In genomic region chr7:120732906-120733305, GRCm38 (mm10) we compare ENCODE assay signal across 23 mouse cellular contexts. TPM values are rescaled to one million over a fixed set of nuclear protein-coding genes. Genes with fewer than 3 reads are reported as not detected.
A peak's percentile ranks its signal among the peaks of the same experiment; 100 is the strongest.
DNase-seq lines count a peak whose midpoint lies in the region; ATAC-seq and TF ChIP-seq lines count a peak whose summit lies in the region.
"Had no signal": no experiment of that assay in that cellular context is flagged by ENCODE, and none has a peak within 500 bp of the region (broad histone marks: within the 10 kb centered on the region; RNA-seq: fewer than 3 reads in every experiment).

No protein-coding gene starts in this region.

- no peak for DNase-seq in kidney, postnatal 36 days
- DNase-seq in lung, embryonic 14.5 days: peak; percentile 44
- no peak for DNase-seq in lung, postnatal 14 days
- no peak for DNase-seq in ovary, postnatal 10 days (ENCODE audit: low spot score)
- DNase-seq: adrenal gland, adult 2 months; B cell, adult 2 months; cerebellum, adult 11 months; cerebellum, postnatal 10 days; gastrocnemius, adult 2 months; heart, postnatal 4 days; liver, embryonic 13.5 days; right cerebral cortex, postnatal 14 days had no signal

- ATAC-seq in kidney, embryonic 16.5 days (ENCODE audit: low FRiP score, low TSS enrichment): peak; percentile 79
- ATAC-seq in lung, embryonic 14.5 days (ENCODE audit: insufficient read depth): peak; percentile 28; the same call in 1 of the 2 replicates
- peak; percentile 88 for ATAC-seq in stomach, embryonic 14.5 days (ENCODE audit: insufficient number of reproducible peaks, insufficient read depth, low FRiP score, low read depth)
- ATAC-seq: inflammation-experienced regulatory T-cells, adult 6 months; midbrain, embryonic 13.5 days had no signal

- no peak overlapping the region for H3K27ac ChIP-seq in kidney, embryonic 16.5 days (ENCODE audit: low read length)
- H3K27ac ChIP-seq in lung, embryonic 14.5 days (ENCODE audit: low read depth): no peak overlapping the region
- H3K27ac ChIP-seq in embryonic fibroblast, embryonic 13.5 days (ENCODE audit: insufficient read depth, low read length): peak overlapping the region; percentile 78
- H3K27ac ChIP-seq in stomach, embryonic 14.5 days (ENCODE audit: low read length): no peak overlapping the region
- H3K27ac ChIP-seq: embryonic facial prominence, embryonic 10.5 days; forebrain, embryonic 12.5 days; gastrocnemius, adult 2 months; hindbrain, embryonic 14.5 days; liver, embryonic 13.5 days; midbrain, embryonic 13.5 days had no signal

- no peak overlapping the region for H3K9ac ChIP-seq in kidney, embryonic 16.5 days (replicated peaks; ENCODE audit: low read length)
- H3K9ac ChIP-seq in lung, embryonic 14.5 days: no peak overlapping the region
- no peak overlapping the region for H3K9ac ChIP-seq in stomach, embryonic 14.5 days (replicated peaks; ENCODE audit: low read depth, low read length)
- H3K9ac ChIP-seq: forebrain, embryonic 12.5 days; hindbrain, embryonic 14.5 days; liver, embryonic 13.5 days; midbrain, embryonic 13.5 days had no signal

- 74% methylated on average over 7 of the region's 7 CpGs for WGBS in kidney, embryonic 16.5 days
- WGBS in lung, embryonic 14.5 days: 48% methylated on average over 7 of the region's 7 CpGs
- WGBS in stomach, embryonic 14.5 days: 34% methylated on average over 7 of the region's 7 CpGs

- no peak overlapping the region for H3K4me3 ChIP-seq in kidney, embryonic 16.5 days (ENCODE audit: low read length)
- H3K4me3 ChIP-seq in lung, embryonic 14.5 days (ENCODE audit: low read depth, low read length): no peak overlapping the region
- H3K4me3 ChIP-seq in embryonic fibroblast, embryonic 13.5 days (ENCODE audit: insufficient read depth, low read length): no peak overlapping the region
- no peak overlapping the region for H3K4me3 ChIP-seq in stomach, embryonic 14.5 days (ENCODE audit: low read depth, low read length)
- H3K4me3 ChIP-seq: embryonic facial prominence, embryonic 10.5 days; forebrain, embryonic 12.5 days; gastrocnemius, adult 2 months; liver, embryonic 13.5 days; megakaryocyte, embryonic 14.5 days; midbrain, embryonic 13.5 days had no signal

- no peak for TF ChIP-seq CTCF in lung, embryonic 14.5 days (IDR thresholded peaks at IDR 0.05; ENCODE audit: low read depth)
- TF ChIP-seq CTCF in embryonic fibroblast, embryonic 13.5 days (IDR thresholded peaks at IDR 0.05; ENCODE audit: borderline replicate concordance, insufficient read depth, low read length): no peak

- no peaks in the 10 kb centered on the region for H3K4me1 ChIP-seq in kidney, embryonic 16.5 days (ENCODE audit: insufficient read depth, low read length)
- H3K4me1 ChIP-seq in lung, embryonic 14.5 days (ENCODE audit: insufficient read depth): no peaks in the 10 kb centered on the region
- no peaks in the 10 kb centered on the region for H3K4me1 ChIP-seq in embryonic fibroblast, embryonic 13.5 days (ENCODE audit: control insufficient read depth, insufficient read depth, low read length)
- H3K4me1 ChIP-seq in stomach, embryonic 14.5 days (ENCODE audit: control insufficient read depth, insufficient read depth, low read length): 0 out of 2 replicates have a peak, but pooled peaks cover 5% of the 10 kb centered on the region
- H3K4me1 ChIP-seq: embryonic facial prominence, embryonic 10.5 days; forebrain, embryonic 12.5 days; midbrain, embryonic 13.5 days had no signal

- no peak overlapping the region for H3K4me2 ChIP-seq in kidney, embryonic 16.5 days (replicated peaks; ENCODE audit: low read depth, low read length)
- no peak overlapping the region for H3K4me2 ChIP-seq in lung, embryonic 14.5 days
- H3K4me2 ChIP-seq in stomach, embryonic 14.5 days (replicated peaks; ENCODE audit: low read depth, low read length): no peak overlapping the region
- H3K4me2 ChIP-seq: forebrain, embryonic 12.5 days; hindbrain, embryonic 14.5 days; liver, embryonic 13.5 days; midbrain, embryonic 13.5 days had no signal

- no peaks in the 10 kb centered on the region for H3K9me3 ChIP-seq in kidney, embryonic 16.5 days (ENCODE audit: low read length)
- H3K9me3 ChIP-seq in lung, embryonic 14.5 days (ENCODE audit: low read depth, low read length): no peaks in the 10 kb centered on the region
- H3K9me3 ChIP-seq in stomach, embryonic 14.5 days (ENCODE audit: control insufficient read depth, low read depth, low read length): no peaks in the 10 kb centered on the region
- H3K9me3 ChIP-seq: embryonic facial prominence, embryonic 10.5 days; forebrain, embryonic 12.5 days; G1E; liver, embryonic 13.5 days; megakaryocyte, embryonic 14.5 days; midbrain, embryonic 13.5 days had no signal

- H3K27me3 ChIP-seq in kidney, embryonic 16.5 days (ENCODE audit: insufficient read depth, low read length): no peaks in the 10 kb centered on the region
- H3K27me3 ChIP-seq in lung, embryonic 14.5 days (ENCODE audit: insufficient read depth, low read length): no peaks in the 10 kb centered on the region
- H3K27me3 ChIP-seq in stomach, embryonic 14.5 days (ENCODE audit: control insufficient read depth, insufficient read depth, low read length): no peaks in the 10 kb centered on the region
- H3K27me3 ChIP-seq: CH12.LX; forebrain, embryonic 12.5 days; liver, embryonic 13.5 days; megakaryocyte, embryonic 14.5 days; midbrain, embryonic 13.5 days had no signal

- H3K36me3 ChIP-seq in kidney, embryonic 16.5 days (ENCODE audit: insufficient read depth, low read length): 0 out of 2 replicates have a peak, but pooled peaks cover 5% of the 10 kb centered on the region
- H3K36me3 ChIP-seq in lung, embryonic 14.5 days (ENCODE audit: insufficient read depth): peaks cover 24% of the 10 kb centered on the region; the same call in 1 of the 2 replicates
- H3K36me3 ChIP-seq in stomach, embryonic 14.5 days (ENCODE audit: control insufficient read depth, insufficient read depth, low read length): peaks cover 2% of the 10 kb centered on the region; the same call in 1 of the 2 replicates

- no peak for TF ChIP-seq POLR2A in embryonic fibroblast, embryonic 13.5 days (IDR thresholded peaks at IDR 0.05; ENCODE audit: low read depth, low read length)

RNA-seq across cellular contexts. Expression of gene Vwa3a, which starts 6.2 kb away (rescaled TPM):
- polyA plus RNA-seq in kidney, embryonic 16.5 days (2015; fragmentation: Nextera tagmentation; extraction: Ambion mirVana): 0.11 and 0.19 TPM in 2 replicates
- polyA plus RNA-seq in lung, embryonic 14.5 days (2014; fragmentation: Nextera tagmentation; extraction: Ambion mirVana): 0.20 and 0.27 TPM in 2 replicates
- 0.13 TPM in 1 of 2 replicates, not detected in the other for polyA plus RNA-seq in embryonic fibroblast, embryonic 13.5 days (2011; ENCODE audit: insufficient read length, low read depth, missing spikeins)
- 0.27 and 0.41 TPM in 2 replicates for polyA plus RNA-seq in stomach, embryonic 14.5 days (2014; fragmentation: Nextera tagmentation; extraction: Ambion mirVana)
- polyA plus RNA-seq: G1E; inflammation-experienced regulatory T-cells, adult 6 months had no signal

RNA-seq across cellular contexts. Expression of gene Mosmo, which starts 55.5 kb away (rescaled TPM):
- 8.2 and 10.1 TPM in 2 replicates for polyA plus RNA-seq in kidney, embryonic 16.5 days (2015; fragmentation: Nextera tagmentation; extraction: Ambion mirVana)
- 14.9 and 15.3 TPM in 2 replicates for polyA plus RNA-seq in lung, embryonic 14.5 days (2014; fragmentation: Nextera tagmentation; extraction: Ambion mirVana)
- 37.5 and 38.6 TPM in 2 replicates for polyA plus RNA-seq in embryonic fibroblast, embryonic 13.5 days (2011; ENCODE audit: insufficient read length, low read depth, missing spikeins)
- 15.8 and 16.5 TPM in 2 replicates for polyA plus RNA-seq in stomach, embryonic 14.5 days (2014; fragmentation: Nextera tagmentation; extraction: Ambion mirVana)

Comparison
In these comparisons a context has a peak if more than half of its experiments do, and no peak if none do; other contexts are left out.
1. ATAC-seq: peak in every context shown above with its lines; median percentile 88 in stomach, embryonic 14.5 days; 79 in kidney, embryonic 16.5 days; 28 in lung, embryonic 14.5 days.